Mouse (Mus musculus): Measurements from ENCODE around the gene Lix1. TPM values are rescaled to one million over a fixed set of nuclear protein-coding genes. Genes with fewer than 3 reads are reported as not detected.
A peak's percentile ranks its signal among the peaks of the same experiment; 100 is the strongest.

The Lix1 gene
- polyA plus RNA-seq (2015; fragmentation: Nextera tagmentation; extraction: Ambion mirVana): 2.6 and 3.5 TPM in 2 replicates

DNA sequence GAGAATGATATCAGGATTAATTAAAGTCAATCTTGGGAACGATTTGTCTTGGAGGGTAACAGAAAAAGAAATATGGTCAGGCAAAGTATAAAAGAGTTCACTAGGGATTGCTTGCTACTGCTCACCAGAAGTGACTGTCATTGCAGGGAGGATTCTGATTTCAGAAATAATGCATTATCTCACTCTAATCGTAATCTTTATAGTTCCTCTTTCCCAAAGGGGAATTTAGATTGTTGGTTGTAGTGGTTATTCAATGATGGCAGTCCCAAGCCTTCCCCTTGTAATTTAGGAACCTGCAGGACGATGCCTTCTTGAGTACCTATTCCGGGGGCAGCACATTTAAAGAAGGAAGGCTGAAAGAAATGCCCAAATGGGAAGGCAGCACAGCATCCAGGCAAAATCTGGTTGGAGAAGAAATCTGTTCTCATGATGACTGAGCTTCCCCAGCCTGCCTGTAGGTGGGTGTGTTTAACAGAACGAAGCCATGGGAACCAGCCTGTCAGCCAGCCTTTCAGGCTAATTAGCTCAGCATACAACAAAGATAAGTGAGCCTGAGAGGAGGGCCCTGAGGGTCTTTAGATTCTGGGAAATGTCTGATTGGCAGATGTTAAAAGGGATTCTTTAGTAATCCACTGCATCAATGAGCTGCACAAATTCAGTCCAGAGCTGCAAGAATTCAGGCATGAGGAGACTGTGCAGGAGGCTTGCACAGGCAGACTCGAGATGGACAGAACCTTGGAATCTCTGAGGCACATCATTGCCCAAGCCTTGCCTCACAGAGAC, at the start of gene Lix1:
TSS of gene Lix1 (plus strand) at position 451 of the 783 bp plus-strand sequence.
- Histone ChIP-seq H3K4me1 (peaks cover 12% of the 10 kb centered on the region), H3K9me3 (no peaks in the 10 kb centered on the region), H3K27me3 (replicated peaks) (no peaks in the 10 kb centered on the region), H3K4me3 (peak within 1 kb of the TSS; percentile 21; the same call in 1 of the 2 replicates), H3K36me3 (no peaks in the 10 kb centered on the region), H3K9ac (no peak within 1 kb of the TSS), H3K4me2 (peak within 1 kb of the TSS; percentile 42), H3K27ac (replicated peaks) (no peak within 1 kb of the TSS)
- no peak for ATAC-seq (ENCODE audit: extremely low read depth, insufficient number of reproducible peaks, low FRiP score, low TSS enrichment)
- WGBS: 28% methylated on average over 6 of the region's 6 CpGs

DNA sequence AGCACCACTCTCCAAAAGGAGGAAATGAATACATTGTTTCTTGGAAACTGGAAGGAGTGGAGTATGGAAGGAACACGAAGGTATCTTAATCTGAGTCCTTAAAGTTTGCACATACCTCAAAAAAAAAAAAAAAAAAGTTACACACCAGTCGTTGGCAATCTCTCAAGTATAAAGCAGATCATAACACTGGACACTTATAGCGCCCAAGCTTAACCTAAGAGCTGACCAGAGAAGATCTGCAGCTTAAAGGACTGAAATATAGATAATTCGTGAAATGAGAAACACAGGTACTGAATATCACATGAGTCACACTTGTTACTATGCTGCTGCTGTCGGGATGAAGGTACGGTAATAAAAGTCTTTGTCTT, 28.9 kb upstream of the Lix1 start:
- 5% methylated on average over 6 of the region's 6 CpGs for WGBS
- no peaks in the 10 kb centered on the region for H3K27me3 ChIP-seq (replicated peaks)
- no peak for ATAC-seq (ENCODE audit: extremely low read depth, insufficient number of reproducible peaks, low FRiP score, low TSS enrichment)

DNA sequence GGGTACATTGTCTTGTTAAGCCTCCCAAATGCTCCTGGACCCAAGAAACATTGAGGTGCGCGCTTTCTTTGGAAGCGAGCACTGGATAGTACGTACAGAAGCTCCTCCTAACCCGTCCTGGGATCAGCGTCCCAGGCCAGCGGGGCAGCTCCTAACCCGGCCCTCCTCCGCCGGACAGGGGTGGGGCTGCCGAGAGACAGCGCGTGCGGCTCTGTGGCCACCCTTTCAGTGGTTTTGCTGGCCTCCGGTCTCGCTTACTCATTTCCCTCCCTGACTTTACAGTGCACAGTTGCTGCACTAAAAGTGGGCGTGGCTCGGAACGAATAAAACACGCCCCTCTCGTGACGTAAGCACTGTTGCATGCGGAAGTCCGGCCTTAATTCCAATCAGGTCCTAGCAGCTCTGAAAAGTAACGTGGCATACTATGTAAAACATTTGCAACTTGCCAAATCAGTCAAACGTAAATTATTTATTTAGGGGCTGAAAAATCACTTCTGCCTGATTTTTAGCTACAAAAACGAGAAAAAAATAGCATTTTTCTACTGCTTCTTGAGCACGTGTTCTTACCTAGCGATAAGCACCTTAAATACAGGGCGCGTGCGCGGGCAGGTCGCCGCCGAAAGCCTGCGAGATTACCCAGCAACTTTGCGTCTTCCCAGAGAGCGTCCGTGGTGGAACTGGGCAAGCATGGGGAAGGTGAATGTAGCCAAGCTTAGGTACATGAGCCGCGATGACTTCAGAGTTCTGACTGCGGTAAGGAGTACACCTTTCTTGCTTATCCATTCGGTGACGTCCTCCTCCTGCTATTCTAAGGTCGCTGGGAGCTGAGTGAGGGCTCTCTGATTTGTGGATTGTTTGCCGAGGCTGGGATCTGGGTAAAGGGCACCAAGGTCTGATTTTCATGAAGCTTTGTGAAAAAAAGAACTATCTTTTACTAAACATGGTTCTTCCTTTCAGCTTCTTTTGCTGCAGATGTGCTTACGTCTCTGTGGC, 28.3 kb upstream of the Lix1 start, which contains the start of gene Riok2:
TSS of gene Riok2 (plus strand) at position 392 of the 993 bp plus-strand sequence.
- peak within 1 kb of the TSS; percentile 92 for H3K9ac ChIP-seq
- peak; percentile 93 for ATAC-seq (ENCODE audit: extremely low read depth, insufficient number of reproducible peaks, low FRiP score, low TSS enrichment)
- peaks cover 17% of the 10 kb centered on the region for H3K4me1 ChIP-seq
- peak within 1 kb of the TSS; percentile 84 for H3K4me2 ChIP-seq
- no peaks in the 10 kb centered on the region for H3K9me3 ChIP-seq
- peak within 1 kb of the TSS; percentile 92 for H3K27ac ChIP-seq (replicated peaks)
- WGBS: under 1% methylated on average over 48 of the region's 48 CpGs
- no peaks in the 10 kb centered on the region for H3K27me3 ChIP-seq (replicated peaks)
- H3K4me3 ChIP-seq: peak within 1 kb of the TSS; percentile 83
- peaks cover 20% of the 10 kb centered on the region for H3K36me3 ChIP-seq

More for the DNA sequence above, 28.9 kb upstream of the Lix1 start:
- H3K9me3 ChIP-seq: no peaks in the 10 kb centered on the region
- H3K27ac ChIP-seq (replicated peaks): peak overlapping the region; percentile 92
- H3K4me3 ChIP-seq: peak overlapping the region; percentile 83
- H3K36me3 ChIP-seq: peaks cover 15% of the 10 kb centered on the region
- peaks cover 17% of the 10 kb centered on the region for H3K4me1 ChIP-seq
- peak overlapping the region; percentile 92 for H3K9ac ChIP-seq
- H3K4me2 ChIP-seq: peak overlapping the region; percentile 84

DNA sequence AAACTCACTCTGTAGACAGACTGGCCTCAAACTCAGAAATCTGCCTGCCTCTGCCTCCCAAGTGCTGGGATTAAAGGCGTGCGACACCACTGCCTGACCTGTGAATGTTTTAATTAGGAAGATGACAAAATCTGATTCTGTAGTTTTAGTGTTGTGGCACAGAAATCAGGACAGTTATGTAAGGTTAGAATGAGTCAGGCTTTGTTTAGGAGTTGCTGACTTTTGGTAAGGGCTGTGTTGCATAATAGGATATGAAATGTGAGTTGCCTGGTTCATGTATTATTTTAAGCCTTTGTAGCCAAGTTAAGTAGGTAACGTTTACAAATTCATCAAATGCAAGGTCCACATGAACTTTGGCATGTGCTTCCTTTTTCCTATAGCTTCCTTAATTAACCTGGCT, 26.9 kb upstream of the Lix1 start:
- peak overlapping the region; percentile 84 for H3K4me2 ChIP-seq
- peak overlapping the region; percentile 83 for H3K4me3 ChIP-seq
- no peaks in the 10 kb centered on the region for H3K9me3 ChIP-seq
- no peak overlapping the region for H3K27ac ChIP-seq (replicated peaks)
- H3K9ac ChIP-seq: peak overlapping the region; percentile 92
- peaks cover 22% of the 10 kb centered on the region for H3K36me3 ChIP-seq
- ATAC-seq (ENCODE audit: extremely low read depth, insufficient number of reproducible peaks, low FRiP score, low TSS enrichment): no peak
- no peaks in the 10 kb centered on the region for H3K27me3 ChIP-seq (replicated peaks)
- peaks cover 17% of the 10 kb centered on the region for H3K4me1 ChIP-seq
- WGBS: 87% methylated on average over 3 of the region's 3 CpGs

DNA sequence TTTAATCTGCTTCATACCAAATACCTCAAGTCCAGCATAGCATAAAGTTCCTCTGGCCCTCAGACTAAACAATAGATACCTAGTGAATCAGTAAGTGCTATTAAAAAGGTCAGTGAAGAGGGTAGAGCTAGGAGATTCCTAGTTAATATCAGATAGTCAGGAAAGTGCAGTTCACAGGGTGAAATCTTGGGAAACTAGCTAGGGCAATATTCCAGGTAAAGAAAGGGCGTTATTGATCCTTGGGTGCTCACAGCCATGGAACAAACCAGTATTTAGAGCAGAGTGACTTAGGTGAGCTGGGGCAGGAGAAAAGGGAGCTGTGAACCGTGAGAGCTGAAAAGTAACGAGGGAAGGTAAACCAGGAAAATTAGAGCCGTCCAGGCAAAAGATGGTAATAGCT, 18.8 kb upstream of the Lix1 start:
- no peak for ATAC-seq (ENCODE audit: extremely low read depth, insufficient number of reproducible peaks, low FRiP score, low TSS enrichment)
- Histone ChIP-seq H3K9me3 (no peaks in the 10 kb centered on the region), H3K27me3 (replicated peaks) (no peaks in the 10 kb centered on the region), H3K27ac (replicated peaks) (no peak overlapping the region), H3K4me2 (no peak overlapping the region), H3K36me3 (peaks cover 73% of the 10 kb centered on the region), H3K9ac (no peak overlapping the region), H3K4me3 (no peak overlapping the region), H3K4me1 (no peaks in the 10 kb centered on the region)
- 89% methylated on average over 4 of the region's 4 CpGs for WGBS

DNA sequence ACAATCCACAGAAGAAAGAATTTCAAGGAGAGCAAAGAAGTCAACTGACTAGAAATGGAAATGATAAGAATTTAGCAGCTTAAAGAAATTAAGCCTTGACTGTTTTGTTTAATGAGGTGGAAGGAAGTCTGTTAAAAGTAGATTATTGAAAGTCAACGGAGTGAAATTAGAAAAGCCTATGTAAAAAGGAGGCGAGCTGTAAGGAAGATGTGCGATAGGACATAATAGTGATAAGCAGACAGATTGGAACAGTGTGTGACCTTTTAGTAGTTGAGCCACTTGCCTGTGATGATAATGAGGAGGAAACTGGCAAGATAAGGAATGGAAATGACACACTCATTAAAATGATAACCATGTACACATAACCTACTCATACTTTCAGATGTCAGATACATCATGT, 18.0 kb upstream of the Lix1 start:
- H3K4me2 ChIP-seq: no peak overlapping the region
- no peak for ATAC-seq (ENCODE audit: extremely low read depth, insufficient number of reproducible peaks, low FRiP score, low TSS enrichment)
- peaks cover 77% of the 10 kb centered on the region for H3K36me3 ChIP-seq
- WGBS: 80% methylated on average over 3 of the region's 3 CpGs
- H3K4me3 ChIP-seq: no peak overlapping the region
- no peaks in the 10 kb centered on the region for H3K27me3 ChIP-seq (replicated peaks)
- no peaks in the 10 kb centered on the region for H3K4me1 ChIP-seq
- H3K27ac ChIP-seq (replicated peaks): no peak overlapping the region
- H3K9me3 ChIP-seq: no peaks in the 10 kb centered on the region
- no peak overlapping the region for H3K9ac ChIP-seq

DNA sequence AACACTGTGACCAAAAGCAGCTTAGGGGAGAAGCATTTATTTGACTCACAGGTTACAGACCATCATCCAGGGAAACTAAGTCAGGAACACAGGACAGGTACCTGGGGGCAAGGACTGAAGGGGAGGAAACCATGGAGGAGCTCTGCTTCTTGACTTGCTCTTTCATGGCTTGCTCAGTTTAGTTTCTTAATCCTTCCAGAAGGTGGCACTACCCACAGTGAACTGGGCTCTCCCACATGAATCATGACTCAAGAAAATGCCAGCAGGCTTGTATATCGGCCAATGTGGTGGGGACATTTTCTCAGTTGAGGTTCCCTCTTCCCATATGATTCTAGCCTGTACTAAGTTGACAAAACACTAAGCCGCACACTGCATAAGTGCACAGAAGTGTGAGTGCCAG, 16.4 kb upstream of the Lix1 start:
- no peak overlapping the region for H3K9ac ChIP-seq
- no peaks in the 10 kb centered on the region for H3K27me3 ChIP-seq (replicated peaks)
- no peak overlapping the region for H3K4me3 ChIP-seq
- ATAC-seq (ENCODE audit: extremely low read depth, insufficient number of reproducible peaks, low FRiP score, low TSS enrichment): no peak
- 91% methylated on average over 2 of the region's 2 CpGs for WGBS
- no peak overlapping the region for H3K4me2 ChIP-seq
- H3K27ac ChIP-seq (replicated peaks): no peak overlapping the region
- no peaks in the 10 kb centered on the region for H3K4me1 ChIP-seq
- H3K9me3 ChIP-seq: no peaks in the 10 kb centered on the region
- H3K36me3 ChIP-seq: peaks cover 80% of the 10 kb centered on the region

DNA sequence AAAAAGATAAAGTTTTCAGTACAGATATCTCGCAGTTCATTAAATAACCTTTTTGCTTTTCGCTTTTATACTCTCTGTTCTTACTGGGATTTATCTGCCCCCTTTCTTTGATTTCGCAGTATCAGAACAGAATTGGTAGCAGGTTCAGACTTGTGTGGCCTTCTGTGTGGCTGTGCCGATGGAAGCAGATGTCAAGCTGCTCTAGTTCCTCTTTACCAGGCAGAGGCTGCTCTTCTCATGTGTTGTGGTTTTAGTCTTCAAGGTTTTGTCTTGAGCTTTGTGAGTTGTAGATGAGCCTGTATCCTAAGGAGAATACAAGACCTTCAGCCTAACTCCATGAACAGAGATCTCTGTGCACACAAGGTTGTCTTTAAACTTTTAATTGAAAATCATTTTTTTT, 10.6 kb upstream of the Lix1 start:
- Histone ChIP-seq H3K4me1 (no peaks in the 10 kb centered on the region), H3K9me3 (no peaks in the 10 kb centered on the region), H3K27ac (replicated peaks) (no peak overlapping the region), H3K4me3 (no peak overlapping the region), H3K4me2 (no peak overlapping the region), H3K27me3 (replicated peaks) (no peaks in the 10 kb centered on the region), H3K36me3 (peaks cover 59% of the 10 kb centered on the region), H3K9ac (no peak overlapping the region)
- no peak for ATAC-seq (ENCODE audit: extremely low read depth, insufficient number of reproducible peaks, low FRiP score, low TSS enrichment)
- WGBS: 86% methylated on average over 4 of the region's 4 CpGs

DNA sequence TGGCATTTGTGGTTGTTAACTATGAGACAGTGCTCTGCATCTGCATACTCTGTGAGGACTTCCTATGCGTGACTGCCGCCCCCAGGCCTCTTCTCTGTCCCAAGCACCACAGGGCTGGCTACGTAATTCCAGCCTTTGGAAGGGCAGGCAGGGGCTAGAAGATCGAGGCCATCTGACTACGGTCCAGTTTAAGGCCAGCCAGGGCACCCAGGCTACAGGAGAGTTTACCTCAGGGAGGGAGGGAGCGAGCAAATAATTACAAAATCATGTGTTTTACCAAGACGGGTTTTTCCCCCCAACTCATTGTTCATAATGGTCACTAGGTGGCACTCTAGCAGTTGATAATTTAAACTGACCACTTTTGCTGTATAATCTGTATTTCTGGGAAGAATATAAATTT, 9.6 kb upstream of the Lix1 start:
- H3K27me3 ChIP-seq (replicated peaks): no peaks in the 10 kb centered on the region
- 68% methylated on average over 7 of the region's 7 CpGs for WGBS
- peaks cover 52% of the 10 kb centered on the region for H3K36me3 ChIP-seq
- no peak overlapping the region for H3K9ac ChIP-seq
- no peaks in the 10 kb centered on the region for H3K9me3 ChIP-seq
- no peak for ATAC-seq (ENCODE audit: extremely low read depth, insufficient number of reproducible peaks, low FRiP score, low TSS enrichment)
- H3K4me3 ChIP-seq: no peak overlapping the region
- no peak overlapping the region for H3K27ac ChIP-seq (replicated peaks)
- H3K4me1 ChIP-seq: no peaks in the 10 kb centered on the region
- H3K4me2 ChIP-seq: no peak overlapping the region

DNA sequence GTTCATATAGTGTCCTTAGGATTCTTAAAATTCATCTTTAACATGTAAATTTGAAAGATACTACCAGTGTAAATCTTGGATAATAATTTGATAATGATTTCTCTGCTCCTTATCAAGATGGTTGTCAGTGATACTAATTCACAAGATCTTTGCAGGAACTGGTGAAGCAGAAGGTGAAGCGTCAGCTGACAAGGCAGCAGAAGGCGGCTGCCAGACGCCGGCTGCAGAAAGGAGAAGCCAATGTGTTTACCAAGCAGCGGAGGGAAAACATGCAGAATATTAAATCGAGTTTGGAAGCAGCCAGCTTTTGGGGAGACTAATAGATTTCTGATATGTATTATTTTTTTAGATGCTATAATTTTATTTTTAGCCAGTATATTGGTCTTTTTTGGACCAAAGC, 9.2 kb upstream of the Lix1 start:
- Histone ChIP-seq H3K9ac (no peak overlapping the region), H3K4me1 (no peaks in the 10 kb centered on the region), H3K27me3 (replicated peaks) (no peaks in the 10 kb centered on the region), H3K9me3 (no peaks in the 10 kb centered on the region), H3K4me3 (no peak overlapping the region), H3K36me3 (peaks cover 51% of the 10 kb centered on the region), H3K4me2 (no peak overlapping the region), H3K27ac (replicated peaks) (no peak overlapping the region)
- WGBS: 90% methylated on average over 6 of the region's 6 CpGs
- ATAC-seq (ENCODE audit: extremely low read depth, insufficient number of reproducible peaks, low FRiP score, low TSS enrichment): no peak

DNA sequence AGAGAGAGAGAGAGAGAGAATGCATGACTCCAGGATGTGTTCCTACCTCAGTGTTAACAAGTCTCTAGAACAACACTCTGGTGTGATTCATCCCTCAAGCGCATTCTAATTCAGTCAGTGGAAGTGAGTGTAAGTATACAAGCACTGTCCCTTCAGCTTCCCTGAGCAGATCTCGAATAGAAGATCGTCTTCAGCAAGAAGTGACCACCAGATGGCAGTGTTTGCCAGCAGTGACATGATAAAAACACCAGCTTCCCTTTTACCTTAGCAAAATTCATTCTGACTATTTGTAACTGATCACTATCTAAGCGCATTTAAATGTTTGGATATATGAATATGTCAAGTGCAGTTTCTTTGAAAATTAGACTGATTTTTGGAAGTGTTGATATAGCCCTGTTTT, 8.1 kb upstream of the Lix1 start:
- H3K4me2 ChIP-seq: no peak overlapping the region
- H3K36me3 ChIP-seq: peaks cover 41% of the 10 kb centered on the region
- H3K9ac ChIP-seq: no peak overlapping the region
- ATAC-seq (ENCODE audit: extremely low read depth, insufficient number of reproducible peaks, low FRiP score, low TSS enrichment): no peak
- no peaks in the 10 kb centered on the region for H3K27me3 ChIP-seq (replicated peaks)
- 30% methylated on average over 4 of the region's 4 CpGs for WGBS
- H3K27ac ChIP-seq (replicated peaks): no peak overlapping the region
- H3K4me3 ChIP-seq: no peak overlapping the region
- no peaks in the 10 kb centered on the region for H3K9me3 ChIP-seq
- H3K4me1 ChIP-seq: no peaks in the 10 kb centered on the region

Data from heart, embryonic 13.5 days (tissue).